Mouse (Mus musculus): ENCODE data around the gene Paqr4. TPM values are rescaled to one million over a fixed set of nuclear protein-coding genes. Genes with fewer than 3 reads are reported as not detected.
"Not testable (repeated sequence)": the region's sequence is repeated elsewhere in the genome, so short reads cannot be mapped to it uniquely, and the experiment has no call there.

The Paqr4 gene
- polyA plus RNA-seq, 1 experiment: 65.7 TPM

DNA sequence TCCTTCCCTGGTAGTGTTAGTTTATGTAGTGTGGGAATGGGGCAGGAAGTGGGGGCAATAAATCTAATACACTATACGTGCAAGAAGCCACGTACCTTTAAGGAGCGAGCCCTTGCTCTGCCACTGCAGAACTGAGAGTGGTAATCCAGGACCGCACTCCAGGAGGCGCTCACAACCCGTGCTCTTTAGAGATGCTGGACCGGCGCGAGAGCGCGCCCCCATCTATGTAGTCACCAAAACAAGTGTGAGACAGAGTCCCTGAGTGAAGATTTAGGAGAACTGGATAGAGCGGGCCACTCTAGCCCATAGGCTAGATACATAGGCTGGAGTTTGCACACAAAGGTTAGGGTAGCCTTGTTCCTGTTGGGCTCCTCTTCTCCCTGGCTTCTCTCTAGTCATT, 33.4 kb upstream of the Paqr4 start:
- no peak overlapping the region for H3K27ac ChIP-seq (ENCODE audit: insufficient read depth, low read length)
- peak; percentile 82 for TF ChIP-seq CTCF (IDR thresholded peaks at IDR 0.05; ENCODE audit: extremely low read depth, insufficient read depth, low read length)
- no peak for TF ChIP-seq POLR2A (IDR thresholded peaks at IDR 0.05; ENCODE audit: extremely low read depth, insufficient read depth, low read length)
- H3K4me3 ChIP-seq (ENCODE audit: insufficient read depth, low read length): no peak overlapping the region
- H3K4me1 ChIP-seq (ENCODE audit: control insufficient read depth, insufficient read depth, low read length): peaks cover 6% of the 10 kb centered on the region; the same call in 1 of the 2 replicates

DNA sequence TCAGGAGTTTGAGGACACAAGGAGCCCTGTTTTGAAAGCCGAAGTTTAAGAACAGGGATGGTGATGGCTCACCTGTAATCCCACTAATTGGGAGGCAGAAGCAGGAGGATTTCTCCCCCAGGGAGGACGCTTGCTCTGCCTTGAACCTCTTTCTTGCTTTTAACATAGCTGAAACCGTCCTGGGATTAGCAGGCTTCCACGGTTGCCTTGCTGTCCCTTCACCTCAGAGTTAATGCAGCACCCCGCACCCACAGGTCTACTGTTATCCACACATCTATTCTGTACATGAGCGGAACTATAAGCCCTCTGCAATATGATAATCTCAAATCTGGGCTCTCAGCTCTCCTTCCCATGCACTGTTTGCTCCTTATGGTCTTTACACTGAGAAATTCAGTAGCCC, 33.0 kb upstream of the Paqr4 start:
- Histone ChIP-seq H3K27ac (ENCODE audit: insufficient read depth, low read length) (no peak overlapping the region), H3K4me1 (ENCODE audit: control insufficient read depth, insufficient read depth, low read length) (peaks cover 6% of the 10 kb centered on the region; the same call in 1 of the 2 replicates), H3K4me3 (ENCODE audit: insufficient read depth, low read length) (no peak overlapping the region)
- TF ChIP-seq CTCF (IDR thresholded peaks at IDR 0.05; ENCODE audit: extremely low read depth, insufficient read depth, low read length) (no peak), POLR2A (IDR thresholded peaks at IDR 0.05; ENCODE audit: extremely low read depth, insufficient read depth, low read length) (no peak)

GRCm38 (mm10) chr17:23772219-23772556, 31.5 kb upstream of the Paqr4 start:
- not testable (repeated sequence) for H3K4me1 ChIP-seq (ENCODE audit: control insufficient read depth, insufficient read depth, low read length); H3K27ac ChIP-seq (ENCODE audit: insufficient read depth, low read length)
- H3K4me3 ChIP-seq (ENCODE audit: insufficient read depth, low read length): peak overlapping the region; percentile 97; the same call in 1 of the 2 replicates

DNA sequence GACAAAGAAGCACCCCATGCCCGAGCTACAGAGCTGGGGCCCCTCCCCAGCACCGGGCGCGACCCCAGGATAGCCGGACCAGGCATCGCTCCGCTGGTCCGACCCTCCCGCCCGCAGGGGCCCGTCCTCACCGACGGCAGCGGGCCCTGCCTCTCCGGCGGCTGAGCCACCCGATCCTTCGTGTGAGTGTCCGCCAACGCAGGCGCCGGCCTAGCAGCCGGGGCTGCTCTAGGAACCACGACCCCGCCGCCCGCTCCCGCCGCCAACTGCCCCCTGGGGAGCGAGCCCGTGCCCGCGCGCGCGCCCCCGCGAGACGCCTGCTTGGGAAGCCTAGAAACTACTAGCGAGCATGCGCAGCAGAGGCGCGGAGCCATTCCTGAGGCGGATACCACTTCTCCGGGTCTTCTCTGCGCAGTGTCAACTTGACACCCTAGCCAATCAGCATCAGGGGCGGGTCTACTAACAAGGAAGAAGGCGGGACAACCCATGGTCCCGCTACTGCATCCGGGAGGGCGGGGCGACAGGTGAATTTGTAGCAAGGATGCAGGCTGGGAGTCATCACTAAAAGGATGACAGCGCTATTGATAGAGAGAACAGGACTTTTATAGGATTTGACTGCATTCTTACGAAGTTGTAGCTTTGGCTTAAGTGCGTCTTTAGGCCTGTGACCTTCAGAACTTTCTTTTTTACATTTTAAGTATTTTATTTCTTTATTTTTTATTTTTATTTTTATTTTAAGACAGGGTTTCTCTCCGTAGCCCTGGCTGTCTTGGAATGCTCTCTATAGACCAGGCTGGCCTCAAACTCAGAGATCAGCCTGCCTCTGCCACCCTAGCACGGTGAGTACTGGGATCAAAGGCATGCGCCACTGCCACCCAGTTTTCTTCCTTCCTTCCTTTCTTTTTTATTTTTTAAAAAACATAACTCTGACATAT, 30.9 kb upstream of the Paqr4 start, which contains the start of gene Flywch1:
Flywch1 (minus strand) TSS at position 319 of the 935 bp plus-strand sequence.
- H3K4me1 ChIP-seq (ENCODE audit: control insufficient read depth, insufficient read depth, low read length): peaks cover 6% of the 10 kb centered on the region
- H3K27ac ChIP-seq (ENCODE audit: insufficient read depth, low read length): peak within 1 kb of the TSS; percentile 77
- peak within 1 kb of the TSS; percentile 97 for H3K4me3 ChIP-seq (ENCODE audit: insufficient read depth, low read length)
- TF ChIP-seq POLR2A (IDR thresholded peaks at IDR 0.05; ENCODE audit: extremely low read depth, insufficient read depth, low read length): peak; percentile 75; the same call in 1 of the 2 replicates
- no peak for TF ChIP-seq CTCF (IDR thresholded peaks at IDR 0.05; ENCODE audit: extremely low read depth, insufficient read depth, low read length)

- no peak for TF ChIP-seq POLR2A (IDR thresholded peaks at IDR 0.05; ENCODE audit: extremely low read depth, insufficient read depth, low read length)
- TF ChIP-seq CTCF (IDR thresholded peaks at IDR 0.05; ENCODE audit: extremely low read depth, insufficient read depth, low read length): no peak
- H3K4me3 ChIP-seq (ENCODE audit: insufficient read depth, low read length): peak overlapping the region; percentile 97
- H3K27ac ChIP-seq (ENCODE audit: insufficient read depth, low read length): peak overlapping the region; percentile 77
- peaks cover 6% of the 10 kb centered on the region for H3K4me1 ChIP-seq (ENCODE audit: control insufficient read depth, insufficient read depth, low read length)
Measured at GRCm38 (mm10) chr17:23770896-23771283, 30.2 kb upstream of the Paqr4 start.

GRCm38 (mm10) chr17:23770493-23770892, 29.8 kb upstream of the Paqr4 start:
- Histone ChIP-seq H3K27ac (ENCODE audit: insufficient read depth, low read length) (no peak overlapping the region), H3K4me1 (ENCODE audit: control insufficient read depth, insufficient read depth, low read length) (peaks cover 6% of the 10 kb centered on the region), H3K4me3 (ENCODE audit: insufficient read depth, low read length) (peak overlapping the region; percentile 97)
- TF ChIP-seq CTCF (IDR thresholded peaks at IDR 0.05; ENCODE audit: extremely low read depth, insufficient read depth, low read length) (no peak), POLR2A (IDR thresholded peaks at IDR 0.05; ENCODE audit: extremely low read depth, insufficient read depth, low read length) (no peak)

GRCm38 (mm10) chr17:23762976-23763375, 22.3 kb upstream of the Paqr4 start:
- Histone ChIP-seq H3K27ac (ENCODE audit: insufficient read depth, low read length) (no peak overlapping the region), H3K4me1 (ENCODE audit: control insufficient read depth, insufficient read depth, low read length) (no peaks in the 10 kb centered on the region), H3K4me3 (ENCODE audit: insufficient read depth, low read length) (no peak overlapping the region)
- TF ChIP-seq POLR2A (IDR thresholded peaks at IDR 0.05; ENCODE audit: extremely low read depth, insufficient read depth, low read length) (no peak), CTCF (IDR thresholded peaks at IDR 0.05; ENCODE audit: extremely low read depth, insufficient read depth, low read length) (no peak)

DNA sequence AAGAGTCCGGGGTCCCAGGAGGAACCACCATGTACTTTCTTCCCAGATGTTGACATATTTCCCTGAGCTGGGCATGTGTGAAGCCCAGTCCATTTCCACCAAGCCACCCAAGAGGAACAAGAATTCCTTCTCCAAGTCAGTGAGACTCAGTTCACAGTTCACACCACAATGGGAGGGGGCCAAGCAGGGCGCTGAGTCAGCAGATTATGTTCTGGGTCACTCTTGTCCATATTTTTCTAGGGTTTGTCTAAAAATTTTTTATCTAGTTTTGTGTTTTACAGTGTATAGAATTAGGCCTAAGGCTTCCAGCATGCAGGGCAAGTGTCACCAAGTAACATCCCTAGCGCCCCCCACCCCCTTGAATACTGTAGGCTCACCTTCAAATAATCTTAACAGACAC, 20.5 kb upstream of the Paqr4 start:
- H3K4me1 ChIP-seq (ENCODE audit: control insufficient read depth, insufficient read depth, low read length): no peaks in the 10 kb centered on the region
- H3K4me3 ChIP-seq (ENCODE audit: insufficient read depth, low read length): no peak overlapping the region
- TF ChIP-seq CTCF (IDR thresholded peaks at IDR 0.05; ENCODE audit: extremely low read depth, insufficient read depth, low read length) (no peak), POLR2A (IDR thresholded peaks at IDR 0.05; ENCODE audit: extremely low read depth, insufficient read depth, low read length) (no peak)
- no peak overlapping the region for H3K27ac ChIP-seq (ENCODE audit: insufficient read depth, low read length)

DNA sequence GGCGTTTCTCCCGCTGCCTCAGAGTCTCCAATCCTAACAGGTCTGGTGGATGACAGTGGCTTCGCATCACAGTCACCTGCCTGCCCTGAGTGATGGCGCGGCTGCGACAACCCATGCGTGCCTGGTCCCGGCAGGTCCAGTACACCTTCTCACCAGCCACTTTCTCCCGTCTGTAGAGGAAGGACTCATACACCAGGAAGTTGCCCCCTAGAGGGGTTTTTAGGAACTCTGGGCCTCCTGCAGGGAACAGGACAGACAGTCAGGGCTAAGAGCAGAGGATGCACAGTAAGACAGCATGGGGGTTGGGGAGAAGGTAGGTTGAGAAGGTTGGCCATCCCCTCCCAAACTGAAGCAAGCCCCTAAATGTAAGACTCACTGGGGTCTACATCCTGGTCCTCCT, 19.6 kb upstream of the Paqr4 start:
- no peak overlapping the region for H3K4me3 ChIP-seq (ENCODE audit: insufficient read depth, low read length)
- no peak overlapping the region for H3K27ac ChIP-seq (ENCODE audit: insufficient read depth, low read length)
- H3K4me1 ChIP-seq (ENCODE audit: control insufficient read depth, insufficient read depth, low read length): no peaks in the 10 kb centered on the region
- TF ChIP-seq POLR2A (IDR thresholded peaks at IDR 0.05; ENCODE audit: extremely low read depth, insufficient read depth, low read length) (no peak), CTCF (IDR thresholded peaks at IDR 0.05; ENCODE audit: extremely low read depth, insufficient read depth, low read length) (no peak)

DNA sequence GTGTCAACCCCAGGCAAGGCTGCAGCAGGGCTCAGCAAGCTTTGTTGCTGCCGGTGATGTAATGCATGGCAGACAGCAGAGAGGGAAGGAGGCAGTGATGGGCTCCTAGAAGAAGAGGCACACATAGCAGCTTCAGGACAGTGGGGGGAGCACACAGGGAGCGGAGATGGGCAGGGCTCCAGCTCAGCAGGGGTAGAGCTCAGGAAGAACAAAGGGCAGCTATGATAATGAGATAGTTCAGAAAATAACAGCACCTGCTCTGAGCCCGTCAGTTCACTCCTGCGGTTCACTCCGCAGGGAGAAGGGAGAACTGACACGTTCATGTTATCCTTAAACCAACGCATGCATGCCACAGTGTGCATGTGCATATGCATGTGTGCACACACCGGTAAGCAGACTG, 18.1 kb upstream of the Paqr4 start:
- Histone ChIP-seq H3K4me1 (ENCODE audit: control insufficient read depth, insufficient read depth, low read length) (no peaks in the 10 kb centered on the region), H3K27ac (ENCODE audit: insufficient read depth, low read length) (no peak overlapping the region), H3K4me3 (ENCODE audit: insufficient read depth, low read length) (no peak overlapping the region)
- no peak for TF ChIP-seq POLR2A (IDR thresholded peaks at IDR 0.05; ENCODE audit: extremely low read depth, insufficient read depth, low read length)
- TF ChIP-seq CTCF (IDR thresholded peaks at IDR 0.05; ENCODE audit: extremely low read depth, insufficient read depth, low read length): no peak

Measured in cortical plate, adult 2 months (tissue).